ENCODE assay signal across 15 mouse cellular contexts in the genomic region with DNA sequence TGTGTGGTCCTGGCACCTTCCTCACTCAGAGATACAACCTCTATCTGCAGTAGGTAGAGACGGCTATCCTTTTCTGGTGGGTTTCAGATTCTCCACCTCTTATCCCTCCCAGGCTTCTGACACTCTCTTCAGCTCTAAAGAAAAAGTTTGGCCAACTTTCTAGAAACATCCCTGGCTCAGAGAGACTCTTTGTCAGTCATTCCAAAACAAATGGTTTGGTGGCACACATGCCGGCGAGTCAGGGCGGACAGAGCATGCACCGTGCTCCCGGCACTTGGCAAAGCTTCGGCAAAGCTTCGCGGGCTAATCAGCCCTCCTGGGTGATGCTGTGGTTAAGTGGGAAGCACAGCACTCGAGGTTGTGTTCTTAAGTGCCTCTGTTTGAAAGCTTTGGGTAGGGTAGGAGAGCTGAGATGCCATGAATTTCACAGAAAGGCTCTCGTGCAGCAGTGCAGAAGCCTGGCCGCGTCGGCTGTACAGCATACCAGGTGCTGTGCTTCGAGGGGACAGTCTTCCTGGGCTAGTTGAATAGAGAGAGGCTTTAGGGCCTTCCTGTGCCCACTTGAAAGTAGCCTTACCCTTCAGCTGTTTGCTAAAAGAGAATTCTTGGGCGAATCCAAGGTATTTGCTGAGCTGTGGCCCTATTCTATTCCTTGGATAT. TPM values are rescaled to one million over a fixed set of nuclear protein-coding genes. Genes with fewer than 3 reads are reported as not detected.
A peak's percentile ranks its signal among the peaks of the same experiment; 100 is the strongest.
DNase-seq lines count a peak whose midpoint lies in the region; ATAC-seq and TF ChIP-seq lines count a peak whose summit lies in the region.
"Had no signal": no experiment of that assay in that cellular context is flagged by ENCODE, and none has a peak within 500 bp of the region (broad histone marks: within the 10 kb centered on the region; RNA-seq: fewer than 3 reads in every experiment).

No protein-coding gene starts in this region.

- TF ChIP-seq EP300 in lung, postnatal 0 days (IDR thresholded peaks at IDR 0.05): no peak

- no peak for DNase-seq in hindbrain, postnatal 0 days (ENCODE audit: low spot score)
- DNase-seq in lung, postnatal 0 days (ENCODE audit: low spot score): peak; percentile 40
- no peak for DNase-seq in lung, postnatal 10 days
- DNase-seq in natural killer cell, adult 2 months (ENCODE audit: low spot score in 2 of 2): no peak
- DNase-seq in ovary, postnatal 14 days (ENCODE audit: low spot score): no peak
- DNase-seq: adrenal gland, postnatal 10 days; heart, adult 2 months; heart, postnatal 4 days; kidney, adult 11 months; kidney, postnatal 36 days had no signal

- no peaks in the 10 kb centered on the region for H3K27me3 ChIP-seq in hindbrain, embryonic 13.5 days
- no peaks in the 10 kb centered on the region for H3K27me3 ChIP-seq in hindbrain, postnatal 0 days (ENCODE audit: insufficient read depth, low read length)
- H3K27me3 ChIP-seq in lung, postnatal 0 days (replicated peaks; ENCODE audit: insufficient read depth, low read length): no peaks in the 10 kb centered on the region
- H3K27me3 ChIP-seq in embryonic facial prominence, embryonic 13.5 days: no peaks in the 10 kb centered on the region
- H3K27me3 ChIP-seq: midbrain, embryonic 12.5 days; neural tube, embryonic 12.5 days had no signal

- peaks cover 87% of the 10 kb centered on the region for H3K36me3 ChIP-seq in hindbrain, embryonic 13.5 days
- H3K36me3 ChIP-seq in hindbrain, postnatal 0 days (ENCODE audit: insufficient read depth, low read length): peaks cover 62% of the 10 kb centered on the region
- peaks cover 60% of the 10 kb centered on the region for H3K36me3 ChIP-seq in lung, postnatal 0 days (ENCODE audit: insufficient read depth, low read length)
- H3K36me3 ChIP-seq in embryonic facial prominence, embryonic 13.5 days: peaks cover 83% of the 10 kb centered on the region

- H3K4me1 ChIP-seq in hindbrain, embryonic 13.5 days (replicated peaks): peaks cover 43% of the 10 kb centered on the region
- H3K4me1 ChIP-seq in hindbrain, postnatal 0 days (ENCODE audit: insufficient read depth, low read length): 0 out of 2 replicates have a peak, but pooled peaks cover 6% of the 10 kb centered on the region
- peaks cover 8% of the 10 kb centered on the region; the same call in 1 of the 2 replicates for H3K4me1 ChIP-seq in lung, postnatal 0 days (ENCODE audit: insufficient read depth, low read depth, low read length)
- H3K4me1 ChIP-seq in embryonic facial prominence, embryonic 13.5 days: peaks cover 48% of the 10 kb centered on the region

- H3K9ac ChIP-seq in hindbrain, embryonic 13.5 days: no peak overlapping the region
- H3K9ac ChIP-seq in hindbrain, postnatal 0 days (replicated peaks; ENCODE audit: low read length): no peak overlapping the region
- H3K9ac ChIP-seq in lung, postnatal 0 days (replicated peaks; ENCODE audit: low read depth): no peak overlapping the region
- no peak overlapping the region for H3K9ac ChIP-seq in embryonic facial prominence, embryonic 13.5 days
- H3K9ac ChIP-seq: liver, embryonic 14.5 days; midbrain, embryonic 12.5 days; neural tube, embryonic 12.5 days had no signal

- H3K4me3 ChIP-seq in hindbrain, embryonic 13.5 days: no peak overlapping the region
- H3K4me3 ChIP-seq in hindbrain, postnatal 0 days (ENCODE audit: low read length): no peak overlapping the region
- H3K4me3 ChIP-seq in lung, postnatal 0 days (ENCODE audit: low read depth, low read length): no peak overlapping the region
- H3K4me3 ChIP-seq in embryonic facial prominence, embryonic 13.5 days: no peak overlapping the region
- H3K4me3 ChIP-seq: heart, adult 2 months; midbrain, embryonic 12.5 days; neural tube, embryonic 12.5 days had no signal

- no peak for ATAC-seq in hindbrain, embryonic 13.5 days (ENCODE audit: low FRiP score)
- no peak for ATAC-seq in hindbrain, postnatal 0 days
- peak; percentile 29; the same call in 1 of the 2 replicates for ATAC-seq in lung, postnatal 0 days
- no peak for ATAC-seq in embryonic facial prominence, embryonic 13.5 days (ENCODE audit: insufficient number of reproducible peaks, insufficient read depth, low FRiP score, low TSS enrichment, low read depth)

- WGBS in hindbrain, embryonic 13.5 days: 91% methylated on average over 16 of the region's 16 CpGs
- 73% methylated on average over 16 of the region's 16 CpGs for WGBS in hindbrain, postnatal 0 days
- 60% methylated on average over 16 of the region's 16 CpGs for WGBS in lung, postnatal 0 days
- 86% methylated on average over 16 of the region's 16 CpGs for WGBS in embryonic facial prominence, embryonic 13.5 days

- no peak overlapping the region for H3K4me2 ChIP-seq in hindbrain, embryonic 13.5 days
- H3K4me2 ChIP-seq in hindbrain, postnatal 0 days (ENCODE audit: low read depth, low read length): no peak overlapping the region
- H3K4me2 ChIP-seq in lung, postnatal 0 days (replicated peaks; ENCODE audit: low read depth, low read length): no peak overlapping the region; the same call in 1 of the 2 replicates
- H3K4me2 ChIP-seq in embryonic facial prominence, embryonic 13.5 days: no peak overlapping the region
- H3K4me2 ChIP-seq: midbrain, embryonic 12.5 days; neural tube, embryonic 12.5 days had no signal

- no peak for TF ChIP-seq CTCF in hindbrain, postnatal 0 days (IDR thresholded peaks at IDR 0.05; ENCODE audit: low read depth)
- no peak for TF ChIP-seq CTCF in lung, postnatal 0 days (IDR thresholded peaks at IDR 0.05)

- peak overlapping the region; percentile 20; the same call in 1 of the 2 replicates for H3K27ac ChIP-seq in hindbrain, embryonic 13.5 days
- no peak overlapping the region for H3K27ac ChIP-seq in hindbrain, postnatal 0 days
- 0 out of 2 replicates have a peak overlapping the region, but pooled peaks have one; percentile 10 for H3K27ac ChIP-seq in lung, postnatal 0 days (ENCODE audit: low read length)
- H3K27ac ChIP-seq in embryonic facial prominence, embryonic 13.5 days: peak overlapping the region; percentile 22; the same call in 1 of the 2 replicates
- H3K27ac ChIP-seq: heart, adult 2 months; liver, embryonic 14.5 days; midbrain, embryonic 12.5 days; neural tube, embryonic 12.5 days had no signal

- H3K9me3 ChIP-seq in hindbrain, embryonic 13.5 days: no peaks in the 10 kb centered on the region
- no peaks in the 10 kb centered on the region for H3K9me3 ChIP-seq in hindbrain, postnatal 0 days (ENCODE audit: low read length)
- H3K9me3 ChIP-seq in lung, postnatal 0 days (ENCODE audit: low read length): no peaks in the 10 kb centered on the region
- H3K9me3 ChIP-seq in embryonic facial prominence, embryonic 13.5 days: no peaks in the 10 kb centered on the region
- H3K9me3 ChIP-seq: midbrain, embryonic 12.5 days; neural tube, embryonic 12.5 days had no signal

RNA-seq across cellular contexts. Expression of gene Scd2, which starts 11.5 kb away (rescaled TPM):
- polyA plus RNA-seq in hindbrain, embryonic 13.5 days (2015; fragmentation: Nextera tagmentation; extraction: Ambion mirVana): 246 and 249 TPM in 2 replicates
- 1,071 and 1,235 TPM in 2 replicates for total RNA-seq in hindbrain, postnatal 0 days (2014; rRNA removed)
- 274 and 291 TPM in 2 replicates for polyA plus RNA-seq in hindbrain, postnatal 0 days (2015; fragmentation: Nextera tagmentation; extraction: Ambion mirVana)
- polyA plus RNA-seq in lung, postnatal 0 days (2015; fragmentation: Nextera tagmentation; extraction: Ambion mirVana): 99.3 and 118 TPM in 2 replicates
- 211 and 213 TPM in 2 replicates for polyA plus RNA-seq in embryonic facial prominence, embryonic 13.5 days (2015; fragmentation: Nextera tagmentation; extraction: Ambion mirVana)

RNA-seq across cellular contexts. Expression of gene Scd4, which starts 27.9 kb away (rescaled TPM):
- 0.09 and 0.19 TPM in 2 replicates for polyA plus RNA-seq in hindbrain, embryonic 13.5 days (2015; fragmentation: Nextera tagmentation; extraction: Ambion mirVana)
- total RNA-seq in hindbrain, postnatal 0 days (2014; rRNA removed): 0.84 and 1.5 TPM in 2 replicates
- polyA plus RNA-seq in hindbrain, postnatal 0 days (2015; fragmentation: Nextera tagmentation; extraction: Ambion mirVana): 0.09 and 0.16 TPM in 2 replicates
- 0.53 and 0.60 TPM in 2 replicates for polyA plus RNA-seq in lung, postnatal 0 days (2015; fragmentation: Nextera tagmentation; extraction: Ambion mirVana)
- polyA plus RNA-seq in embryonic facial prominence, embryonic 13.5 days (2015; fragmentation: Nextera tagmentation; extraction: Ambion mirVana): 0.15 and 0.25 TPM in 2 replicates
